Mouse (Mus musculus) hindbrain, embryonic 16.5 days (tissue): ENCODE data around the gene Ankrd34c. TPM values are rescaled to one million over a fixed set of nuclear protein-coding genes. Genes with fewer than 3 reads are reported as not detected.

Source experiments
- ATAC-seq: fragments of 200-750 bp; cut with Nextera tagmentation; 2 replicates; pipeline ENCODE4 v1.8.0; 2017; ENCODE audit warnings: moderate TSS enrichment, moderate library complexity
- H3K27ac ChIP-seq: fragments of 300-500 bp; sonication (generic); 2 replicates; pipeline ENCODE4 v1.5.1; 2014; ENCODE audit warnings: low read depth, mild to moderate bottlenecking, control low read depth, low read length, moderate library complexity
- H3K27me3 ChIP-seq: fragments of 300-500 bp; sonication (generic); replicated peaks from 2 replicates; pipeline ENCODE4 v1.6.1; 2014; ENCODE audit warnings: low read length; ENCODE audit not compliant: control insufficient read depth, insufficient read depth
- H3K36me3 ChIP-seq: fragments of 300-500 bp; sonication (generic); 2 replicates; pipeline ENCODE4 v1.6.1; 2014; ENCODE audit warnings: mild to moderate bottlenecking, low read length, moderate library complexity, mixed read lengths; ENCODE audit not compliant: control insufficient read depth, insufficient read depth
- H3K4me1 ChIP-seq: fragments of 300-500 bp; sonication (generic); 2 replicates; pipeline ENCODE4 v1.6.1; 2014; ENCODE audit warnings: low read depth, low read length; ENCODE audit not compliant: control insufficient read depth, insufficient read depth
- H3K4me2 ChIP-seq: fragments of 300-500 bp; sonication (generic); 2 replicates; pipeline ENCODE4 v1.6.1; 2014; ENCODE audit warnings: mild to moderate bottlenecking, low read length, control low read depth, moderate library complexity
- H3K4me3 ChIP-seq: fragments of 300-500 bp; sonication (generic); 2 replicates; pipeline ENCODE4 v1.5.1; 2014; ENCODE audit warnings: mild to moderate bottlenecking, low read length, control low read depth, moderate library complexity
- H3K9ac ChIP-seq: fragments of 300-500 bp; sonication (generic); 2 replicates; pipeline ENCODE4 v1.6.1; 2014; ENCODE audit warnings: low read depth, mild to moderate bottlenecking, control low read depth, low read length, moderate library complexity
- H3K9me3 ChIP-seq: fragments of 300-500 bp; sonication (generic); 2 replicates; pipeline ENCODE4 v1.6.1; 2014; ENCODE audit warnings: mild to moderate bottlenecking, low read length, moderate library complexity; ENCODE audit not compliant: control insufficient read depth
- WGBS: fragments of 180-500 bp; shearing (Covaris S2); extraction: QIAGEN DNeasy Blood & Tissue Kit; methylation state at CpG from one replicate; pipeline ENCODE4 v1.1.7; 2014; 5-methylcytosine and 5-hydroxymethylcytosine counted together
- polyA plus RNA-seq: library from polyadenylated mRNA; unstranded; fragments of >200 nt; fragmentation: Nextera tagmentation; extraction: Ambion mirVana; gene quantifications from 2 replicates; pipeline ENCODE4 v1.2.1, GENCODE M21; 2015

Gene Ankrd34c
- polyA plus RNA-seq, 1 experiment from 2014 or later: 0.89 TPM

DNA sequence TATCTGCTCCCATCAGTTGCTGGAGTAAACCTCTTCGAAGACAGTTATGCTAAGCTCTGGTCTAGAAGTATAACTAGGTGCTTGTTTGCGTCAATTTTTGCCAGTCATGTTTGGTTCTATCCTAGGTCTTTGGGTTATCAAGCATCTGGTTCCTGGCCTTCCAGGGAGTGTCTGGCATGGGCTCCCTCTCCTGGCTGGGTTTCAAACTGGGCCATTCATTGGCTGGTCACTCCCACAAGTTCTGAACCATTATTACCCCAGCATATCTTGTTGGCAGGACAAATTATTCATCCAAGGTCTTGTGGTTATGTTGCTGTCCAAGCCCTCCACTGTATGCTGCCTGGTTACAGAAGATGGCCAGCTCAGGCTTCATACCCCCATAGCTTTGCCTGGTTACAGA lies 44.6 kb downstream of the Ankrd34c start:
- Histone ChIP-seq H3K36me3 (0 out of 2 replicates have a peak, but pooled peaks cover 1% of the 10 kb centered on the region), H3K4me3 (no peak overlapping the region), H3K4me2 (no peak overlapping the region), H3K4me1 (no peaks in the 10 kb centered on the region), H3K9ac (no peak overlapping the region), H3K27ac (no peak overlapping the region), H3K27me3 (no peaks in the 10 kb centered on the region), H3K9me3 (no peaks in the 10 kb centered on the region)
- 97% methylated on average over 2 of the region's 2 CpGs for WGBS
- ATAC-seq: no peak

DNA sequence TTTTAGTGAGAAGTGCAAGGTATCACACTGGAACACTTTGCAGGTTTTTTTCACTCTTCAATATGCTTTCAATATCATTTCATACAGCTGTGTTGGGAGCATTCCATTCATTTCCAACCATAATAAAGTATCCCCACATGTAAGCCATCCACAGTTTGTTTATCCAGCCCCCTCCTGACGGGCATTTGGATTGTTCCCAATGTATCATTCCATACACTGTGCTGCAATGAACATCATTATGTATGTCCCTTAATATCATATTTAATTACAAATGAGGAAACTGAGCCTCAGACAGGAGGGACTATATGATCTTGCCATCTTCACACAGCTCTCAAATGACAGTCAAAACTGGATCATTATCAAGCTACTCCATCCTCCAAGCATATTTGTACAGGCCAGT lies 49.1 kb downstream of the Ankrd34c start:
- no peaks in the 10 kb centered on the region for H3K27me3 ChIP-seq
- H3K9me3 ChIP-seq: no peaks in the 10 kb centered on the region
- H3K9ac ChIP-seq: no peak overlapping the region
- no peak overlapping the region for H3K4me3 ChIP-seq
- ATAC-seq: 0 out of 2 replicates have a peak, but pooled peaks have one; percentile 50
- H3K27ac ChIP-seq: no peak overlapping the region
- H3K4me1 ChIP-seq: no peaks in the 10 kb centered on the region
- no peaks in the 10 kb centered on the region for H3K36me3 ChIP-seq
- WGBS: 61% methylated on average over 1 of the region's 1 CpGs
- no peak overlapping the region for H3K4me2 ChIP-seq

DNA sequence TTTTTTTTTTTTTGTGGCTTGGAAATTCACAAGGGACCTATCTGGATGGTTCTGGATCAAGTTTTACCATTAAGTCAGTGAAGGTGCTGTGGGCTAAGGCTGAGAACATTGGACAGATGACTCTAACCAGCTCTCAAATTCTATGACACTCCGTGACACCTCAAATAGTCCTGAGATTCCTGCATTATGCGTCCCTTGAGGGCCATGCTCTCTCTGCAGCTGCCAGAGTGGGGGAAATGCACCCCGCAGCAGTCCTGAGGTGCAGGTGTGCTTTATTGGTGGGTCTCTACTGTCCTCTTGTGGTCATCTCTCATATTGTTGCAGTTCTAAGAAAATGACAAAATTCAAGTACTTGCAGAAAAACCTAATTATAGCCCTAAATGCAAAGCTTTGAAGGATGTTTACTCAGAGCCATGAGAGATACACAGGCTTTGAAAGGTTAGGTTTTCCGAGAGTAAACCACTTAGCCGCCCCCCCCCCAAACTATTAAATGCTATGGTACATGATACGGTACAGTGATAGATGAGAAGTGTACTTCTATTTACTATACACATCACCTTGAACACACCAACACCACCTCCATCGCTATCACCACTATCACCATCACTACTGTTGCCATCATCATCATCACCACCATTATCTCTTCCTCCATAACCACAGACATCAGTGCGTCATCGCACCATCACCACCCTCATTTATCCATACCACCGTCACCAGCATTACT lies 50.6 kb downstream of the Ankrd34c start:
- Histone ChIP-seq H3K27ac (no peak overlapping the region), H3K36me3 (no peaks in the 10 kb centered on the region), H3K27me3 (no peaks in the 10 kb centered on the region), H3K4me2 (no peak overlapping the region), H3K4me1 (no peaks in the 10 kb centered on the region), H3K9ac (no peak overlapping the region), H3K4me3 (no peak overlapping the region), H3K9me3 (no peaks in the 10 kb centered on the region)
- ATAC-seq: peak; percentile 73
- WGBS: 59% methylated on average over 10 of the region's 10 CpGs

GRCm38 (mm10) chr9:89686262-89686661 lies 52.0 kb downstream of the Ankrd34c start:
- no peaks in the 10 kb centered on the region for H3K27me3 ChIP-seq
- H3K9me3 ChIP-seq: no peaks in the 10 kb centered on the region
- H3K4me1 ChIP-seq: no peaks in the 10 kb centered on the region
- H3K27ac ChIP-seq: no peak overlapping the region
- 74% methylated on average over 2 of the region's 2 CpGs for WGBS
- H3K36me3 ChIP-seq: no peaks in the 10 kb centered on the region
- H3K4me2 ChIP-seq: no peak overlapping the region
- H3K4me3 ChIP-seq: no peak overlapping the region
- no peak overlapping the region for H3K9ac ChIP-seq
- no peak for ATAC-seq

GRCm38 (mm10) chr9:89678974-89679373 lies 59.3 kb downstream of the Ankrd34c start:
- Histone ChIP-seq H3K9me3 (no peaks in the 10 kb centered on the region), H3K4me3 (no peak overlapping the region), H3K9ac (no peak overlapping the region), H3K4me1 (no peaks in the 10 kb centered on the region; the same call in 1 of the 2 replicates), H3K27ac (no peak overlapping the region), H3K4me2 (no peak overlapping the region), H3K36me3 (no peaks in the 10 kb centered on the region), H3K27me3 (no peaks in the 10 kb centered on the region)
- WGBS: 59% methylated on average over 1 of the region's 1 CpGs
- ATAC-seq: peak; percentile 88

Other genes starting within 250 kb of the Ankrd34c start
- gene Minar1, start 115.3 kb downstream of the Ankrd34c start, polyA plus RNA-seq: 4.2 and 6.6 TPM in 2 replicates
- gene Tmed3, start 33.4 kb downstream of the Ankrd34c start, polyA plus RNA-seq: 65.5 and 65.9 TPM in 2 replicates
- gene Rasgrf1, start 171.4 kb upstream of the Ankrd34c start, polyA plus RNA-seq: 13.2 and 19.1 TPM in 2 replicates